Mouse (Mus musculus) lung, postnatal 0 days (tissue): ENCODE data around the gene Grik1. TPM values are rescaled to one million over a fixed set of nuclear protein-coding genes. Genes with fewer than 3 reads are reported as not detected.
A peak's percentile ranks its signal among the peaks of the same experiment; 100 is the strongest.

Experiments used
- ATAC-seq: fragments of 200-750 bp; cut with Nextera tagmentation; 2 replicates; pipeline ENCODE4 v1.8.0; 2017; ENCODE audit warnings: moderate library complexity
- DNase-seq: peaks from one replicate; pipeline ENCODE4 v3.0.0-alpha.2; 2016; ENCODE audit warnings: low spot score
- H3K27ac ChIP-seq: fragments of 300-500 bp; sonication (generic); 2 replicates; pipeline ENCODE4 v1.5.1; 2014; ENCODE audit warnings: antibody characterized with exemption, mild to moderate bottlenecking, low read length, mixed read lengths
- H3K27me3 ChIP-seq: fragments of 300-500 bp; sonication (generic); replicated peaks from 2 replicates; pipeline ENCODE4 v1.6.1; 2014; ENCODE audit warnings: low read length, mixed read lengths; ENCODE audit not compliant: insufficient read depth
- H3K36me3 ChIP-seq: fragments of 300-500 bp; sonication (generic); 2 replicates; pipeline ENCODE4 v1.6.1; 2014; ENCODE audit warnings: low read length, mixed read lengths; ENCODE audit not compliant: insufficient read depth
- H3K4me1 ChIP-seq: fragments of 300-500 bp; sonication (generic); 2 replicates; pipeline ENCODE4 v1.6.1; 2014; ENCODE audit warnings: antibody characterized with exemption, low read depth, low read length, mixed read lengths; ENCODE audit not compliant: insufficient read depth
- H3K4me2 ChIP-seq: fragments of 300-500 bp; sonication (generic); replicated peaks from 2 replicates; pipeline ENCODE4 v1.6.1; 2014; ENCODE audit warnings: low read depth, mild to moderate bottlenecking, low read length, moderate library complexity, mixed read lengths
- H3K4me3 ChIP-seq: fragments of 300-500 bp; sonication (generic); 2 replicates; pipeline ENCODE4 v1.5.1; 2014; ENCODE audit warnings: low read depth, low read length
- H3K9ac ChIP-seq: fragments of 300-500 bp; sonication (generic); replicated peaks from 2 replicates; pipeline ENCODE4 v1.6.1; 2014; ENCODE audit warnings: low read depth, mild to moderate bottlenecking
- H3K9me3 ChIP-seq: fragments of 300-500 bp; sonication (generic); 2 replicates; pipeline ENCODE4 v1.6.1; 2016; ENCODE audit warnings: low read length, mixed read lengths
- CTCF ChIP-seq: IDR thresholded peaks from 2 replicates; pipeline ENCODE4 v1.5.1; 2016; ENCODE audit warnings: antibody characterized with exemption, mild to moderate bottlenecking
- EP300 ChIP-seq: IDR thresholded peaks from 2 replicates; pipeline ENCODE4 v1.6.1; 2016; ENCODE audit warnings: antibody characterized with exemption, mild to moderate bottlenecking, control low read depth
- WGBS: fragments of 180-500 bp; shearing (Covaris S2); extraction: QIAGEN DNeasy Blood & Tissue Kit; methylation state at CpG from one replicate; pipeline ENCODE4 v1.1.7; 2014; 5-methylcytosine and 5-hydroxymethylcytosine counted together
- polyA plus RNA-seq: library from polyadenylated mRNA; unstranded; fragments of >200 nt; fragmentation: Nextera tagmentation; extraction: Ambion mirVana; gene quantifications from 2 replicates; pipeline ENCODE4 v1.2.1, GENCODE M21; 2015

Gene Grik1
- polyA plus RNA-seq, 1 experiment from 2014 or later, result 0.25 TPM

DNA sequence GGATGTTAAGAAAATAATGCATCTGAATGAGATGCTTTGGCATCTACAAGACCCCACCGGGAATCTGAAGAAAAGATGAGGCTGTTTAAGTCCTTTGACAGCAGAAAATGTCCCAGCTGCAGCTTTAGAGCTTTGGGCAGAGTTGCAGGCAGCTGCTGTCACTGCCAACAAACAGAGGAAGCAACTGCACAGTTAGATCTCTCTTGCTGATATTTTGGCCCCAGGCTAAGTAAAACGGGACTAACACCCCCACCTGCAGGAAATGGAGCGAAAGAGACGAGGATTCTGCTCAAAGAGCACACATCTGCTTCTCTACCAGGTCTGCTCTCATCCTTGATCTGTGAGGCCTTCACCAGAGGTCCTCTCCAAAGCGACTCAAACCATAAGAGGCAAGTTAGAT lies 77.5 kb downstream of the Grik1 start:
- no peaks in the 10 kb centered on the region for H3K9me3 ChIP-seq
- no peak for DNase-seq
- H3K9ac ChIP-seq, result no peak overlapping the region
- no peak overlapping the region for H3K4me2 ChIP-seq
- H3K4me3 ChIP-seq, result no peak overlapping the region
- no peaks in the 10 kb centered on the region for H3K4me1 ChIP-seq
- H3K27me3 ChIP-seq, result no peaks in the 10 kb centered on the region
- H3K36me3 ChIP-seq, result no peaks in the 10 kb centered on the region
- H3K27ac ChIP-seq, result no peak overlapping the region
- WGBS, result 41% methylated on average over 5 of the region's 5 CpGs
- no peak for TF ChIP-seq EP300
- TF ChIP-seq CTCF, result no peak
- no peak for ATAC-seq

DNA sequence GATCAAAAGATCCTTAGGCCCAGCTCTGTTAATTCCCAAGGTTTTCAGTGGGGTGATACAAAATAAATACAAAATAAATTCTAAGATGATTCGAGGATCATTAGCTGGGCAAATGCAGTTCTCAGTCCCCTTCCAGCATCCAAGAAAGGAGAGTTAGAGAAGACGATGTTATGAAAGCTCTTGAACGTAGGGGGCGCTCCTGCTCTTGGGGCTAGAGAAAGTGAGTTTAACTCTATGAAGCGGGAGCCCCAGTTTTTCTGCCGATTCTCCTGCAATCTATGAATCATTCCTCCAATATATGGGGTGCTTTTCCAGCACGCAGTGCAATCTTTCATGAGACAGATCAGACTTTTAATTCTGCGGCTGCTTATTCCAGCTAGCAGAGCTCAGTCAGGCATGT lies 78.2 kb downstream of the Grik1 start:
- no peaks in the 10 kb centered on the region for H3K27me3 ChIP-seq
- DNase-seq (no peak), ATAC-seq (no peak)
- H3K4me2 ChIP-seq, result no peak overlapping the region
- H3K9me3 ChIP-seq, result no peaks in the 10 kb centered on the region
- H3K36me3 ChIP-seq, result no peaks in the 10 kb centered on the region
- TF ChIP-seq EP300, result no peak
- TF ChIP-seq CTCF, result peak; percentile 23; the same call in 1 of the 2 replicates
- H3K4me1 ChIP-seq, result no peaks in the 10 kb centered on the region
- H3K9ac ChIP-seq, result no peak overlapping the region
- H3K4me3 ChIP-seq, result no peak overlapping the region
- 65% methylated on average over 8 of the region's 8 CpGs for WGBS
- H3K27ac ChIP-seq, result no peak overlapping the region

DNA sequence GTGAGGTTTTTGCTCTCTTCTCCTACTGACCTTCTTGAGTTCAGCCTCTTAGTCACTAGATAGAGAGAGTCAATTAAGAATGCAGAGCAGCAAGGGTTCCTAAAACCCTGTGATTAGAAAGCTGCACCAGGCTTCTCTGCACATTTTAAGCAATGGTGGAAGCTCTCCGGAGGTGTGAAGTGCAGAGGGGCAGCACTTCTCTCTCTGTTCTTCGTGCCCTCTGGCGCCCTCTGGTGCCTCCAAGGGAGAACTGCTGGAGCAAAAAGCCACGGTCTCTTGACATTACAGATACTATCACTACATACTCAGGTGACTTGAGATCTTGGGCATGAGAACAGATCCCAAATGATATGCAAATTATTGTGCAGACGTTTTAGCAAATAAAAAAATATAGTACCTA lies 85.7 kb downstream of the Grik1 start:
- no peaks in the 10 kb centered on the region for H3K36me3 ChIP-seq
- no peaks in the 10 kb centered on the region for H3K27me3 ChIP-seq
- H3K4me3 ChIP-seq, result no peak overlapping the region
- H3K4me1 ChIP-seq, result no peaks in the 10 kb centered on the region
- no peak overlapping the region for H3K4me2 ChIP-seq
- no peak overlapping the region for H3K9ac ChIP-seq
- 4% methylated on average over 5 of the region's 5 CpGs for WGBS
- TF ChIP-seq CTCF (peak; percentile 90), EP300 (no peak)
- no peak overlapping the region for H3K27ac ChIP-seq
- ATAC-seq (no peak), DNase-seq (peak; percentile 67)
- H3K9me3 ChIP-seq, result no peaks in the 10 kb centered on the region

DNA sequence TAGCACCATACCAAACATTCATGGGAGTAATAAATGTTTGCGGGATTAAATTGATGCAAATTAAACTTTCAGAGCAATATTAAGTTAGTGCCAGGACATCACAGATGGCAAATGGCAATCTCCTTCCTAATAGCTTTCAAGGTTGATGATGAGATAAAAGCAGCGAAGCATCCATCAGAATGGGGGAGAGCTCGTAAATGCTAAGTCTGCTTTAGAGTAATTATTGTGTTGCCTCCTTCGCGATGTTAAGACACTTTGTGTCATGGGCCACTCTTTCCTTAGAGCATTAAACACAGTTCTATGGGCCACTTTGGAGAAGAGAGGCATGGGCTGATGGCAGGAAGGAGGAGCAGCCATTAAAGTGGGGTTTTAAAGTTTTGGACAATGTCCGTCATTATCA lies 86.1 kb downstream of the Grik1 start:
- H3K36me3 ChIP-seq, result no peaks in the 10 kb centered on the region
- ATAC-seq (no peak), DNase-seq (no peak)
- H3K4me3 ChIP-seq, result no peak overlapping the region
- no peak overlapping the region for H3K9ac ChIP-seq
- WGBS, result 84% methylated on average over 6 of the region's 6 CpGs
- no peaks in the 10 kb centered on the region for H3K4me1 ChIP-seq
- H3K9me3 ChIP-seq, result no peaks in the 10 kb centered on the region
- TF ChIP-seq EP300 (no peak), CTCF (no peak)
- H3K27ac ChIP-seq, result no peak overlapping the region
- H3K27me3 ChIP-seq, result no peaks in the 10 kb centered on the region
- H3K4me2 ChIP-seq, result no peak overlapping the region

DNA sequence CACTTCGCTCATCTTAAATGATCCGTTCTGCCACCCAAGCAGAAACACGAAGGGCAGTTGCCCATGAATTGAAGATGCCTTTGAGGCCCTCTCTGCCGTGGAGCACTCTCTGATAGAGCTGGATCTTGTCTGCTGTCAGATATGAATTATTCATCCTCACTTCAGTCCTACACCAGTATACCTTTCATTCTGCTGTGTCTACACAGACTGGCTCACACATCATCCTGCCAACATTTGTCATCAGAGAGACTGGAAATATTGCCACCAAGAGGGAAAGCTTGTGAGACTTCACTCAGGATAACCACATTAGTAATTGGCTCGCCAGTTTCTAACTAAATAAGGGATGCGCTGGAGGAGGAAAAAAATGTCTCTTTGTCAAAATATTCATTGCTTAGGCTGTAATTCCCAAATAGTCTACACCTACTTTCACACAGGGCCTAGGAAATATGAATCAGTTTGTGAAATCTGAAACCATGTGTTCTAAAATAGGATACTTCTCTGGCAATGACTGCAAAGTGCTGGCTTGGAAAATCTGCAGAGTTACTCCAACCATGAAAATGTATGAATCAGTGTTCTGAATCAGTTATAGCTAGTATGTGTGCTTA lies 102.5 kb downstream of the Grik1 start:
- Histone ChIP-seq H3K27me3 (no peaks in the 10 kb centered on the region), H3K9ac (no peak overlapping the region), H3K27ac (no peak overlapping the region), H3K9me3 (no peaks in the 10 kb centered on the region), H3K36me3 (no peaks in the 10 kb centered on the region), H3K4me3 (no peak overlapping the region), H3K4me1 (no peaks in the 10 kb centered on the region), H3K4me2 (no peak overlapping the region)
- no peak for DNase-seq
- 77% methylated on average over 6 of the region's 6 CpGs for WGBS
- no peak for TF ChIP-seq EP300
- TF ChIP-seq CTCF, result no peak
- ATAC-seq, result no peak

DNA sequence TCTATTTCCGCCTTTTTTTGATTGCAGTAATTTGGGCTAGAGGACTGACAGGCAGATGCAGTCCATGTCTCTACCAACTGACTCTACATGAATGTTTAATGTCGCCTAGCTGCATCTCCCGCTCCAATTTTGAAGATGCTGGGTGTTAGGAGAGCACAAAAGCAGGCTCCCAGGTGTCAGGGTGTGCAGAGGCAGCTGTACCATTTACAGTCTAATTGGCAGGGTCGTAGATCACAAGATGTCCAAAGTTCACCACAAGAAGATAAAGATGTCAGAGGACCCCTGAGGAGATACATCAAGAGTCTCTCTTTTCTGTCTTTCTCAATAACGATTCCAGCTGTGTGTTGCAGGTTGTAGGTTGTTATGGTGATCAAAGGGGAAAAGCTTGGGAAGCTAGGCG lies 111.3 kb downstream of the Grik1 start:
- Histone ChIP-seq H3K4me3 (no peak overlapping the region), H3K36me3 (no peaks in the 10 kb centered on the region), H3K9me3 (no peaks in the 10 kb centered on the region), H3K9ac (no peak overlapping the region), H3K27me3 (no peaks in the 10 kb centered on the region), H3K4me1 (no peaks in the 10 kb centered on the region), H3K4me2 (no peak overlapping the region), H3K27ac (no peak overlapping the region)
- DNase-seq (no peak), ATAC-seq (no peak)
- no peak for TF ChIP-seq EP300
- no peak for TF ChIP-seq CTCF
- 57% methylated on average over 6 of the region's 6 CpGs for WGBS

DNA sequence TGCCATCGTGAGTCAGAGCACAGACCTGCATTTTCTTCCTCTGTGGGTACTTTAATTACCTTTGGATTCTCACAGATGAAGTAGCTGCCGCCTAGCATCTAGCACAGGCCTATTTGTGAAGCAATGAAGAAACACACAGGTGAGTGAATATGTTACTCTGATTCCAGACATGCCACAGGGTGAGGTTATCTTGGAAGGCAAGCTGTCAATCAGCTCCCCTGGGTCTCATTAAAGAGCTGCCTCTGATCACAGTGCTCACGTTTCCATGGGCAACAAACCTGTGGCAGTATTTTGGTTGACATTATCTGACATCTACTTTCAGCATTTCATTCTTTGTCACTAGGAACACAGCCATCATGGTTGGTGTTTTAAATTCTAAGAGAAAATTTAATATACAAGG lies 112.7 kb downstream of the Grik1 start:
- TF ChIP-seq EP300 (no peak), CTCF (no peak)
- Histone ChIP-seq H3K27ac (no peak overlapping the region), H3K36me3 (no peaks in the 10 kb centered on the region), H3K9me3 (no peaks in the 10 kb centered on the region), H3K4me3 (no peak overlapping the region), H3K9ac (no peak overlapping the region), H3K27me3 (no peaks in the 10 kb centered on the region), H3K4me1 (no peaks in the 10 kb centered on the region), H3K4me2 (no peak overlapping the region)
- DNase-seq (no peak), ATAC-seq (no peak)
- WGBS, result 54% methylated on average over 3 of the region's 3 CpGs
